Mouse (Mus musculus) thymus, postnatal 10 days (tissue): Measurements from ENCODE around the gene Ppt2.
A peak's percentile ranks its signal among the peaks of the same experiment; 100 is the strongest.

Experiments
- DNase-seq, 2 experiments: peaks; one replicate each; pipeline ENCODE4 v3.0.0; 2021; ENCODE audit warnings: low spot score in 2 of 2

Ppt2 gene

DNA sequence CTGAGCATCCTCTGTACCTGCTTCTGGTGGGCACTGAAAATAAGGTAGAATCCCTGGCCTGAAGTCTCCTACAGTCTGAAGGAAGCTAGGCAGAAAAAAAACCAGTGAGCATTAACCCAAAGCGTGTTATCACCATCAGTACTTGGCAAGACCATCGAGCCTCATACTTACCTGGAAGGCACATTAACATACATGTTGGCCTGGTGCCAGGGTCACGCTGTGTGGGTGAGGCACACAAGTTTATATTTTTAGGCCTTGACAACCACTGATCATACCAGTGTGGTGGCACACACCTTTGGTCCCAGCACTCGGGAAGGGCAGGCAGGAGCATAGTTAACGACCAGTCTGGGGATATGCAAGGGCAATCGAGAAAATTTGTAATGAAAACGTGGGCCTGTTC is 20.3 kb downstream of the Ppt2 start:
- DNase-seq, result no peak

DNA sequence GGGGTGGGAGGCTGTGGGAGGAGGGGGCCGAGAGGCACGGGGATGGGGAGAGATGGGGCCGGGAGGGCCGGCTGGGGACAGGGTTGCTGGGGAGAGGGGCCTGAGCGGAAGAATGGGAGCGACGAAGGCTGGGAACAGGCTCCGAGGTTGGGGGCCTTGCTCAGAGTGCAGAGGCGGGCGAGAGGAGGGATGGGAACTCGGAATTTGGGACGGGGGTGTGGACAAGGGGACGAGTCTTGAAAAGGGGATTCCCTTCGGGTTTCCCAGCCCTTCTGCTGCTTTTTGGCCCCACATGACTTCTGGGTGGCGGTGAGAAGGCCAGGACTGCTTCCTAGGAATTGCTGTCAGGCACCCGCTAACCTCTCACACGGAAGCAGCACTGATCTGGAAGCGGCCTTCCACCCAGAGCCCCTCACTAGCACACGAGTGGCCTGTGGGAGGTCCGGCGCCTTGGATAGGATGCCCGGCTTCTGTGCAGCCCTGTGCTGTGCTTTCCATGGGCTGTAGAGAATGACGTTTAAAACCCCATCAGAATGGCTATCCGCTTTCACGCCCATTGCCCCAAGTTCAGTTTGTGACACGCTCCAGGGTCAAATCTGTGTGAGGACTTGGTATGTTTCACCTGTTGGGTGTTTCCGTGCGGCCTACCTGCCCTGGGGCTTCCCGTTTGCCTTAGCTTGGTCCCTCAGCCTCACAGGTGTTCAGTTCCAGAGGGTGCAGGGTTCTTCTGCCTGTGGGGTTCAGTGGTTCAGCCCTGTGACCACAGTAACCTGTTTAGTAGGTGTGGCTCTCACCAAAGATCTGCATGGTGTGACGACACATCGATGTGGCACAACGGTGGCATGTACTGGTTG is 21.9 kb downstream of the Ppt2 start:
- DNase-seq, result no peak

DNA sequence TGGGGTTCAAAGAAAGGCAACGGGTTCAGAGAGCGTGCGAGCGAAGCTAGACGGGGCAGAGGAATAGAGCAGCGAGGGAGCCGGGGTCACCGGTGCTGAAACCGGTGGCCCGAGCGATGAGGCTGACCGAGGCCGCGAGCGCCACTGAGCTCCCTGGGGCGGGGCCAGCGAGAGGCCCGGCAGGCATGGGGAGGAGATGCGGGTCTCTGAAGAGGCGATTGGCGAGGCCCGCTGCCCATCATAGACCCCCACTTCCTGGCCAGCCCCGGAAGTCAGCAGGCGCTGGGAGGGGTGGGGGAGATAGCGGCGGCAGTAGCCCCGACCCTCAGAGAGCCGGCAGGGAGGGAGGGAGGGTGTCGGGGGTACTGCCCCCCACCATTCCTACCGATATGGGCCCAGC is 22.7 kb downstream of the Ppt2 start:
- peak; percentile 94 to 95 for DNase-seq

DNA sequence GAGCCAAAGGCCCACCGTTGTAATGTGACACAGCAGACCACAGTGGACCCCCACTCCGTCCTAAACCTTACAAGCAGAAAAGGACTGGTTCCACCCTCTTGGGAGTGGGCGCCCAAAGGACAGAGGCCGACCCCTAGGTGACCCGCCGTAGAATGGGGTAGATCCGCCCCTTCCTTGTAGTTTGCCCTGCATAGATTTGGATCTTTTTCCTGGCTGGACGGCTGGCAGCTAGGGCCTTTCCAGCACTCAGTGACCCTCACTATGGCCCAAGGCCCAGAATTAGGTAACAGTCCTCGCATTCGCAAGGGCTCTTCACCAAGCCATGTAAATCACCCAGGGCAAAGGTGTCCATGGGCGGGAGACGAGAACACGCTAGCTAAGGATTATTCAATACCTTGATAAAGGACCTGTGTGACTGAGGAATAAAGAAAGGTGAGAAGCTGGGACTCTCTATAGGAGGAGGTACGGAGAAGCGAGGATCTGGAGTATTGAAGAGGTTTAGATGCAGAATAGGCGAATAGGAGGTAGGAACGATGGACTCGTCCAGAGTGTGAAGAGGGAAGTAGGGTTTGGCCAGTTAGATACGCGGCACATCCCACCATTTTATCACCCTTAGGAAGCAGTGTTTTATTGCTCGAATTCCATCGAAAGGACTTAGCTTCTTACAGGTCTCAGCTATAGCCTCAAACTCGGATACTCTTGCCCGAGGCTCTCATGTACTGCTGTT is 23.6 kb downstream of the Ppt2 start:
- DNase-seq, result no peak

DNA sequence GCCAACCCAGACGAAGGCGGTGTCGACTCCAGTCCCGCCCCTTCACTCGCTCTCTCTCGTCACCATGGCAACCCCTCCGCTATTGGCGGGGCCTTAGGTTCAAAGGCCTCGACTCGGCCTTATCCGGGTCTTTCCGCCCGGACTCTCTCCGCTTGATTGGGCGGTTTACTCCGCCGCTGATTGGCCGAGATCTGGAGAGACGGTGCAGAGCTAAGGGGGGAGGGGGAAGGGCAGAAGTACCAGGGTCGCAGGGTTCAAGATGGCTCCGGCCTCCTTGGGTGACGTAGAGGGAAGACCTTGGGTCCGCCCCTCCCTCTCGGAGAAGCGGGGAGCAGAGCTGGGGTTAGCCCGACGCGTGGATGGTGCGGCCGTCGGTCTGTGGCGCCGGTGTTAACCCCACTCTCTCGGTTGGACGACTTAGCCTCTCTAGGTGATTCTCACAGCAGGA is 24.2 kb downstream of the Ppt2 start, which contains the start of gene Agpat1:
Gene Agpat1, plus strand, starts transcription at position 202 of the 448 bp plus-strand sequence.
- DNase-seq, result peak; percentile 99 to 100

DNA sequence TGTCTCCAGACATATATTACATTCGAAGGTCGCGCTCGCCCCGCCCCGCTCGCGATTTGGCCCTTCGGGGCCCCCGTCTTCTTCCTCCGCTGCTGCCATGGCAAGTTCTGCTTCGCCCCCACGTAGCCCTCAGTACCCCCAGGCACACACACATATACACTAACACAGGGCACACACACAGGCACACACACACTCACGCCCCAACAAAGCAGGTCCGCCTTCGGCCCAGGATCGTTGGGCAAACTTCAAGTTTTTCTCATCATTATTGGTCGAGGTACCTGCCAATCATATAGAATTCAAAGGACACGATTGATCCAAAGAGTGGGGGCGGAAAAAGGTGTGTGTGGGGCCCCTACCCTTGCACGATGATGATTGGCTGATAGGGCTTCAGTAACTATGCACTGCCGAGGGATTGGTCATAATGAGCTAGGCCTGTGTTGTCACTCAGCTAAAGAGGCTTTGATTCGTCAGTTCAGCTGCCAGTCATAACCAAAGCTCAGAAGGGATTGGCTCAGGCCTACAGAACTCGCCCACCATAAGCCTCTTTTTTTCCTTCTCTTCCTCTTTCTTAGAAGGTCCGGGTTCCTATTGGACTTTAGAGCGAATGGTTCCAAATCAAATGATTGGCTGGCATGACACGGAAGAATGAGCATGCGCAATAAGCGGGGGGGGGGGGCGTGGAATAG is 24.8 kb downstream of the Ppt2 start, which contains the start of gene Rnf5:
Gene Rnf5, minus strand, starts transcription at position 316 of the 686 bp plus-strand sequence.
- peak; percentile 98 to 99 for DNase-seq

DNA sequence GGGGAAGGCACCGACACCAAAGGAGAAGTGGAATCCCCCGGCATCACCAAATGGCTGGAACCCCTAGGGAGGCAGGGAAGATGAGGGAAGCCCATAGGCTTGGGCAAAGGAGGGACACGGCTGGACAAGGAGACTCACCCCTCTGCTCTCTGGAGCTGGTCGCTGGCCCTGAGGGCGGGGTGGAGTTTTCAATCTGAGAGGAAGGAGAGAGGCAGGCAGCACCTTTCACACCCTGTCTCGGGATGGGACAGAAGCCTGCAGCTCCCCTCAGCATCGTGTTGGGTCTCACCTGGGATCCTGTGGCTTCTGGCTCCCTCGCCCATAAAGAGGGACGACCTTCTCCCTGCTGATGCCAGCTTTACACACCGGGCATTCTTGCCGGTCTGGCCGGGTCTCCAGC is 26.5 kb downstream of the Ppt2 start:
- no peak for DNase-seq

DNA sequence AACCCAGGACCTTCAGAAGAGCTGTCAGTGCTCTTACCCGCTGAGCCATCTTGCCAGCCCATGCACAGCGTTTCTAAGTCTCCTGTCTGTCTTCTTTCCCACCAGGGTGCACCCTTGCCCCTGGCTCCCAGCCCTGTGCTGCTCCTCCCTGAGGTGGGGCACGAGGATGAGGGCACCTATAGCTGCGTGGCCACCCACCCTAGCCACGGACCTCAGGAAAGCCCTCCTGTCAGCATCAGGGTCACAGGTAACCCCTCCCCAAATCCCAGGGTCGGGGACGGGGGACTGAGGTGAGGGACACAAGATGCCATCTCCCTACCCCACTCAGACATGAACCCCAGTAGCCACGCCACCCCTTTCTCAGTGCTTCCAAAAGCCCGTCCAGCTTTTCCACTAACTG is 28.4 kb downstream of the Ppt2 start:
- no peak for DNase-seq

DNA sequence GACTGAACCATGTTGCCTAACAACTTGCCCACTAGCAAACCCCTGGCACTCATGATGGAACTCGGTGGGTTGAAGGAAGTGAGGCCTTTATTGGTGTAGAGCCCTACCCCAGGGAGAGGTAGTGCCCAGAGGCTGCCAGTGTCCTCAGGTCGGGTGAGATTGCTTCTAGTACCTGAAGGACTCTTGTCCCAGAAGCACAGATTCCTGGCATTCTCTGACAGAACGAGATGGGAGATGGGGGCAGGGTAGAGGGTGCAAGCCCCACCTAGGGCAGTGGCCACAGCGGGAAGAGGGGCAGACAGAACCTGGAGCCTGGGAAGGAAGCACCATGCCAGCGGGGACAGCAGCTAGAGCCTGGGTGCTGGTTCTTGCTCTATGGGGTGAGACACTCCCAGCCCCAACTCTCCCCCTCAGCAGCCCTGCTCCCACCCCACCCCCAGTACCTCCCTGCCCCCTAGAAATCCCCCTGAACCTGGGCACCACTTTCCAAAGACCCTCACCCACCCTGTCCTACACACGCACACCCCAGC is 30.7 kb downstream of the Ppt2 start, which contains the start of gene Ager:
Gene Ager, plus strand, starts transcription at position 297 of the 530 bp plus-strand sequence.
- no peak for DNase-seq

DNA sequence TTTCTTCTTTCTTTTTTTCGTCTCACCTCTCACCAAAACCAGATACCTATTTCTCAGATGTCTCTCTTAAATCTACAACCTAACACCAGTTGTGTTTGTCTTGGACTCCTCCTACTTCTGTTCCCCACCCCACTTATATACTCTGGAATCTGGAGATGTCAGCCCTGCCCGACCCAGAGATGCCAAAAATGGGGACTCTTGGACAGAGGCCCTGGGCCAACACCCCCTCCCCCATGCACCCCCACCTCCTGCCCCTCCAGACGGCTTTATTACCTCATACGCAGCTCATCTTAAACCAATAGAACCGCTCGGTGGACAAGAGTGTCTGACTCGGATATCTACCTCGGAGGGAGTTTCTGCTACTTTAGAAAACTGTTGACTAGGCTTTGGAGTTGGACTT is 32.2 kb downstream of the Ppt2 start:
- no peak for DNase-seq

DNA sequence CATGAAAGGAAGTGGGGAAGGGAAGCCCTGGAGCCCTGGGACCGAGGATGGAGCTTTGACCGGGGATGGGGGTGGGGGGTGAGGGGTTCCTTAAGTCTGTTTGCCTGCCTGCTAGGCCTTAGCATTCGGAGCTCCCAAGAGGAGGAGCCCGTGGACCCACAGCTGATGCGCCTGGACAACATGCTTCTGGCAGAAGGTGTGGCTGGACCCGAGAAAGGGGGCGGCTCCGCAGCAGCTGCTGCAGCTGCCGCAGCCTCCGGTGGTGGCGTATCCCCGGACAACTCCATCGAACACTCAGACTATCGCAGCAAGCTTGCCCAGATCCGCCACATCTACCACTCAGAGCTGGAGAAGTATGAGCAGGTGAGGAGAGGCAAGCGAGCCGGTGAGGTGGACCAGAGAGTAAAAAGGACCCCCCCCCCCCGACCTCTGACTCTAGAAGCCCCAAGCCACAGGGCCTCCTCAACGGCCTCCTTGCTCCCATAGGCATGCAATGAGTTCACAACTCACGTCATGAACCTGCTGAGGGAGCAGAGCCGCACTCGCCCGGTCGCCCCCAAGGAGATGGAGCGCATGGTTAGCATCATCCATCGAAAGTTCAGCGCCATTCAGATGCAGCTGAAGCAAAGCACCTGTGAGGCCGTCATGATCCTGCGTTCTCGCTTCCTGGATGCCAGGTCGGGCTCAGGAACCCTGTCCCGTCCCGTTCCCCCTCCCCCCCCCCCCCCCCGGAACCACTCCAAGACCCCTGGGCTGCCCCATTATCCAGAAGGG is 34.4 kb downstream of the Ppt2 start:
- DNase-seq, result no peak

DNA sequence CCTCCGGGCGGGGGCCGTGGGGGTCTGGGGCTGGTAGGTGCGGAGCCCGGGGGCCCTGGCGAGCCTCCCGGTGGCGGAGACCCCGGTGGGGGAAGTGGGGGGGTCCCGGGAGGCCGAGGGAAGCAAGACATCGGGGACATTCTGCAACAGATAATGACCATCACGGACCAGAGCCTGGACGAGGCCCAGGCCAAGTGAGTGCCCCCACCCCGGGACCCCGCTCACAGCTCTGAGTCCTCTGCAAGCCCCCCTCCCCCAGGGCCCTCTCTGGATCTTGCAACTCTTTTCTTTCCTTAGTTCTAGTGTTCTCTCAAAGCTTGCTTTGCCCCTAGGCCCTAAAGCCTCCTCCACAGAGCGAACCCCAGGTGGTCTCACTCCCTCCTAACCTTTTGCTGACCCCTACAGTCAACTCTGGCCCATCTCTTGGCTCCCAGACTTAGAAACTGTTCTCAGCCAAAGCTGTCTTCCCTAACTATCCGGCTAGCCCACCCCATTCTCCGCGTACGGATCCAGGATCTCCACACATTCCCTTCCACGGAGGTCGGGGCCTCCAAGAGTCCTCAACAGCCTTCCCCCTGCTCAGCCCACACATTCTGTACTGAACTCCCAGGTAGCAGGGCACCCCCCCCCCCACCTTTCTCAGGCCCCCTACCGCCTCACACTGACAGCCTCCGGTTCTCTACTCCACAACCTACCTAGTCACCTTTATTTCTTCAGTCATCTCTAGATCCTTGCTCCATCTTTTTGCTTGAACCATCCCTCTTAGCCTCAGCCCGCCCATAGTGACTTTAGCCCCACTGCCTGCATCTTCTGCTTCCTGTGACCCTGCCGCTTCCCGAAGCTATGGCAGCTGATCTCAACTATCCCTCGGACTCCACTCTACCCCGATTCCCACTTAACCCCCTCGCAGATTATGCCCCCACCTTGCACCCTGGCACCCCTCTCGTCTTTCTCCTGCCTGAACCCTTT is 35.4 kb downstream of the Ppt2 start:
- DNase-seq, result no peak

DNA sequence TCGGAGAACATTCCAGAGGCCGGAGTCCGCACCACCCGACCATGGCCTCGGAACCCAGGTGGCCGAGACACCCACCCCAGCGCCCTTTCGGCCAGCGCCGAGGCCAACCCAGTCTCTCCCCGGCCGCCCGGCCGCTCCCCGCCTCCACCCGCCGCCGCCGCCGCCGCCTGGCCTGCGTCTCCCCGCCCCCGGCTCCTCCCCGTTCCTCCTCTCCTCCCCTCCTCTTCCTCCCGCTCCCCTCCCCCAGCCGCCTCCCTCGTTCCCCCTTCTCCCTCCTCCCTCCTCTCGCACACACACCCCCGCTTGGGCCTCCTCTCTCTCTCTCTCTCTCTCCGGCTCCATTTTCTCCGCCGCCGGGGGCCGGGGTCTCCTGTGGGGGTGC is 36.3 kb downstream of the Ppt2 start:
- DNase-seq, result peak; percentile 86 to 95

DNA sequence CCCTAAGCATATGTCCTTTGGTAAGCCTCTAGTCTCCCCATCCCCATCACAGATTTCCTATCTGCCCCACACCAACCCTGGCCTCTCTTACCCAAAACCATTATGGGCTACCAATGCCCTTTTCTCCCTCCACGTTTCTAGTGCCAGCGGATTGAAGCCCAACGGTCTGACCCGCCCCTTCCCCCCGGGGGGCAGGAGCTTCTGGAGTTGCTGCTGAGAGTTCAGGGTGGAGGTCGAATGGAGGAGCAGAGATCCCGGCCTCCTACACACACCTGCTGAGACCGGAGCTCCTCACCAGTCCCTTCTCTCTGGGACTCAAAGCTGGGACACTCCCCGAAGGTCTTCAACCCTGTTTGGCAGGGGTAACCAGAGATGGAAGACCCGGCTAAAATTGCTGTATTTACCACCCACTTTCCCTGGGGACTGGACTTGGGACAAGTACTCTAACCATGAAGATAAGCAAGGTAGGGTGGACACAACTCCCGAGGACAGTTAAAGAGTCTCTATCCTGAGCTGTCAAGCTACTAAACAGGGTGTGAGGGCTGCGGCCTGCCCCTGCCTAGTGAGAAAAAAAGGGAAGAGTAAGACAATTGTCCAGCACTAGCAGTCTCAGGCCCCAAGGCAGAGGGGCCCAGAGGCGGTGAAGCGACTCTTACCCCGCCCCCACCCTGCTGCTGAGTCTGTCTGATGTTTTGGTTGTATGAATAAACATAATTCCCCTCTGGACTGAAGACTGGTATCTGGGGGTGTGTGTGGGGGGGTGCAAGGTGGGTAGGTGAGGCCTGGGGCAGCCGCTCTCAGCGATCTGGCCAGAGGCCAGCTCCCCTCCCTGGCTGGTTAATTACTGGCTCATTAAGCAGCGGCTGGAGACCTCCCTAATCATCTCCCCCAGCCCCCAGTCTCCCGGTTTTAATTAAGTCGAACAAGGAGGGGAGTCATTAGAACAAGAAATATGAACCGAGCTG is 37.0 kb downstream of the Ppt2 start, which contains the start of gene Pbx2:
Gene Pbx2, plus strand, starts transcription at position 238 of the 965 bp plus-strand sequence.
- DNase-seq, result peak in 1 of 2 experiments; percentile 42

DNA sequence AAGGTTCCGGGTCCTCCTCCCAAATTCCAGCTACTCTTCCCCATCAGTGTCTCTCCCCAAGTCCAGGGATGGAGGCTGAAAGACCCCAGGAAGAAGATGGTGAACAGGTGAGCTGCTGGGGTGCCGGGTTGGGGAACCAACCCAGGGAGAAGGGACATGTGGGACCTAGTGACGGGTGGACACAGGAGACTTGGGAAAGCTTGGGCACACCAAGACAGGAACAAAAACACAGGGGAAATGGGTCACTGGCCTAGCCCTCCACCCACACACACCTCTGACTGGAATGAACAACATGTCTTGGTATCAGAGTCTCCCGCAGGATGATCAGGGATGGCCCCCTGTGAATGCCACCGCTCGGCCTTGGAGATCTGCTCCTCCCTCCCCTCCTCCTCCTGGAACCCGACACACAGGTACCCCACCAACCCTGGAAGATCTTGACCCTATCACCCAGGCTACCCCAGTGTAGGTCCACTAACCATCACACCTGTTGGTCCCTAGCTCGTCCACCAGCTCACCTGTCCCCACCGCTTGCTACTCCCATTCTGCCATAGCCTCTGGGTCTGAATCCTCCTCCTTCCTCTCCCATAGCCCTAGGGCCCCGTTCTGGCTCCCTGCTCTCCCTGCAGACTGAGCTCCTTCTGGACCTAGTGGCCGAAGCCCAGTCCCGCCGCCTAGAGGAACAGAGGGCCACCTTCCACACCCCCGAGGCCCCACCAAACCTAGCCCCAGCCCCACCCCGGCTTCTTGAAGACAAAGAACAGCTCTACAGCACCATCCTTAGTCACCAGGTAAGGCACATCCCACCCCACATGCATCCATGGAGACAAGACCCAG is 37.9 kb downstream of the Ppt2 start:
- DNase-seq, result peak; percentile 32 to 38

DNA sequence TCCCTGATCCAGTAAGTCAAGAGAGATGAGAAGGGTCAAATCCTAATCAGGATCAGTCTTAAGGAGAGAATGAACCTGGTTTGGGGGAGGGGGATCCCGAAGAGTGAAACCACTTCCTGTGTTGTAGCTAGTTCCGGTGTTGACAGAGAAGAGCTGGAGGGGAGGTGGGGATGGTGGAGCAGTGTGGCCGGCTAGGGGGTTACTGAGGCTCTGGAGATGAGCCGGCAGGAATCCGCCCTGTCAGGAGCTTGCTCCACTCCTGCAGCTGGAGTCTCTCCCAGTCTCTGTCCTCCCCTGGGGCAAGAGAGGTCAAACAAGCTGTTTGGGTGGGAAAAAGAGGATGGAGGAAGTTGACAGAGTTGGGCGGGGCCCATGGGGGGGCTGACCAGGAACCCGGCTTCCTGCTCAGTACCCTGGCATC is 38.6 kb downstream of the Ppt2 start, which contains the start of gene Gpsm3:
Gene Gpsm3, plus strand, starts transcription at position 126 of the 421 bp plus-strand sequence.
- DNase-seq, result peak; percentile 71 to 74

DNA sequence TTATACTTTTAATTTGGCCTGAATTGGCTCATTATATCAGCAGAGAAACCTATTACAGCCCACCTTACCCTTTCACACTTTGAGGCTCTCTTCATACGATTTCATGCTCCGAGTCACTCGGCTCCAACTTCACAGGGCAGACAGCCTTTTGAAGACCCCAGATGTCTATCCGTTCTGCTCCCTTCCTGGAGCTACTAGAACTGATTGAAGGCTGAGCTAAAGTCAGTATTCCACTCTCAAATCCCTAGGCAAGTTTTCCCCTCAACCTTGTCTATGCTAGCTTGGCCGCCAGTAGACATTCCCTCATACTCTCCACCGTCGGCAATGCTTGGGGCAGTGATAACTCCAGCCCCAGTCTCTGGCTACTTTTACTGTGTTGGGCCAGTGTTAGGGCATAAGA is 39.1 kb downstream of the Ppt2 start:
- DNase-seq, result no peak

DNA sequence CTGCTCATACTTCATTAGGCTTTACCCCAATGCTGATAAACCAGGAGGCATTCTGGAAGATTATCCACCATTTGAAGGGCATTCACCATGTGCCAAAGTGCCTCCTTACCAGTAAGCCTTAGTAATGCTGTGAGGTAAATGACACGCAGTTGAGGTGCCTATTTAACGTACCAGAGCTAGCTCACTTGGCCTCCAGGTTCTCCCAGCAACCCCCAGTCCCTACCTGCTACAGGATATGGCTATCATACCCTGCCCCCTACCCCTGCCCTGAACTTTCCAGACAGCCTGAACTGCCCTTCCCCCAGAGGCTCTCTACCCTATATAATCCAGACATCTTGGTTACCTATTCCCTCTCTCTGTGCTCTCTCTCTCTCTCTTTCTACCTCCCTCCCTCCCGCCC is 39.5 kb downstream of the Ppt2 start:
- DNase-seq, result no peak
